Mouse (Mus musculus): Measurements from ENCODE around the gene Ankrd7. TPM values are rescaled to one million over a fixed set of nuclear protein-coding genes. Genes with fewer than 3 reads are reported as not detected.
A peak's percentile ranks its signal among the peaks of the same experiment; 100 is the strongest.
"Not testable (repeated sequence)": the region's sequence is repeated elsewhere in the genome, so short reads cannot be mapped to it uniquely, and the experiment has no call there.

The Ankrd7 gene
- polyA plus RNA-seq (2015; fragmentation: Nextera tagmentation; extraction: Ambion mirVana) = 0.12 TPM in 1 of 2 replicates, not detected in the other

DNA sequence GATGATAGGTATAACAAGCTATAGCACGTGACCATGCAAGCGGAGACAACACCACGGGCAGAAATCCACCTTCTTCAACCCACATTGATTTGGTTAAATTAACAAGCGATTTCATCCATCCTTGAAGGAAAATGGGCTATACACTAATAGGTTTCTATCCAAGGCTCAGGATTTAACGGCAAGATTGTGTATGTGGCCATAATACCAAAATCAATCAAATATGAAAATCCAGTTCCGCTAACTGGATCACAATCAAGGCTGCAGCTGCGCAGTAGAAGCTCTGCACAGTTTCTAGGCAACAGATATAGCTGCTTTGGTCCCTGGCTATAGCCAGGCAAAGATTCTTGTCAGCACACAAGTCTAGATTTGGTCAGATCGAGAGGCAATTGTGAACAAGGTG, at the start of gene Ankrd7:
Gene Ankrd7 (plus strand): TSS at position 301 of the 400 bp plus-strand sequence.
- no peak for DNase-seq (ENCODE audit: low spot score)

DNA sequence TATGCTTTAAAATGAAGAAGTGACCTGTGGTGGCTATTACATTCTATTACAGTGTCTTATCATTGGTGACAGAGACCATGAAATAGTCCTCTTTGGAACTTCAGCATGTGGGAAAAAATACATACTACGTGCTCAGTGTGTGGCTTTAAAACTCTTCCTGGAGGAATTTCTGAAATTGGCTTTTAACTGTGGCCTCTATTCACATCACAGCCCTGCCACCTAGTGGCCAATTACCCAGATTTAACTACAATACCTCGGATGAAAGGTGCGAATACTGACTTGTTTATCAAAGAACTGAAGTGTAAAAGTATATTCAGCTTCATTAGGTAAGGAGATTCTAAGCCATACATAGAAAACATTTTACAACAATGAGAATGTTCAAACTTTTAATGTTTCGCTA, 46.8 kb upstream of the Ankrd7 start:
- DNase-seq (ENCODE audit: low spot score) = peak; percentile 19

GRCm38 (mm10) chr6:18820246-18820645, 45.9 kb upstream of the Ankrd7 start:
- DNase-seq (ENCODE audit: low spot score) = no peak

- no peak for DNase-seq (ENCODE audit: low spot score)
Measured at GRCm38 (mm10) chr6:18822812-18823211, 43.3 kb upstream of the Ankrd7 start.

- DNase-seq (ENCODE audit: low spot score) = no peak
Measured at GRCm38 (mm10) chr6:18832958-18833357, 33.2 kb upstream of the Ankrd7 start.

DNA sequence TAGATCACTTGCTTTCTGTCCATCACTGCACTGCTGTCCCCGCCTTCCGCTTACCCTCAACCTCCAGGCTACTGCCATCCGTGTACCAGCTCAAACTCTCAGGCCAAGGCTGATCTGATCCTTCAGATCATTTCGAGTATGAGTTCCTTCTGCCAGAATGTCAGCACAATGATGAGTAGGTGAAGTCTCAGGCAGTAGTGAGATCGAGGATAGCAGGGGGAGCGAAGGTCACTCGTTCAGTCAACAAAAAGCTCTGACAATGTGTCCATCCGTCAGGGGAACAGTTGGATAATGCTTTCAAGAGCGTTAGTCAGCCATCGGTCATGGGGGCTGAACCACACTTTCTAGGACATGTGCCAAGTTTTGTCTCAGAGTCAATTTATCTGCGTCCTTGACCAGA, 21.6 kb upstream of the Ankrd7 start:
- DNase-seq (ENCODE audit: low spot score) = not testable (repeated sequence)

- DNase-seq (ENCODE audit: low spot score) = not testable (repeated sequence)
Measured at GRCm38 (mm10) chr6:18845571-18845970, 20.5 kb upstream of the Ankrd7 start.

DNA sequence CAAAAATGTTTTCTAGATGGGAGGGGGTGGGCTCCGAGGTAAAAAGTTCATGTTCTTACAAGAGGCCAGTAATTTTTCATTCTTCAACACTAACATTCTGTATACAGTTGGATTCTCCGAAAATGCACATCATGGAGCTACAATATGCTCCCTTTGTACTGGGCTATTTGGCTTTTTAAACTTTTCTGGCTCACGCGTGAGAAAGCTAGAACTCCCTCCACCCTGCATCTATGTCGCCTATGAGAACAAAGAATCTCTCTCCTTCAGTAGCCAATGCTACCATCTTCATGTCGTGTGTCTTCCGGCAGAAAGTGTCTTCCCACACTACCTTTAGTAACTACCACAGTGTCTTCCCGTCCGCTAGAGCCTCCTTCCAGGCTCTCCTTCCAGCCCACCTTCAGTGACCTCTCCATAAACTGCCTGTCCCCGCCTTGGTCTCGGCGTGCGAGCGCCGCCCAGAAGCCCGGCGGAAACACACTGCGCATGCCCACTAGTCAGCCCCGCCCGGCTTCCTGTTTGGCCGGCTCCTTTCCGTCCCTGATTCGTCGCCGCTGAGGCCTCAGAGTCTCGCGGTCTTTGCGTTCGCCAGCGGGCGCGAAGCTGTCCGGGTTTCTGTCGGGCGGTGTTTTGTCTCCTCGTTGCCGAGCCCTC, 17.9 kb upstream of the Ankrd7 start, which contains the start of gene Lsm8:
Gene Lsm8 (plus strand): TSS at position 529 of the 651 bp plus-strand sequence.
- peak; percentile 97 for DNase-seq (ENCODE audit: low spot score)

DNA sequence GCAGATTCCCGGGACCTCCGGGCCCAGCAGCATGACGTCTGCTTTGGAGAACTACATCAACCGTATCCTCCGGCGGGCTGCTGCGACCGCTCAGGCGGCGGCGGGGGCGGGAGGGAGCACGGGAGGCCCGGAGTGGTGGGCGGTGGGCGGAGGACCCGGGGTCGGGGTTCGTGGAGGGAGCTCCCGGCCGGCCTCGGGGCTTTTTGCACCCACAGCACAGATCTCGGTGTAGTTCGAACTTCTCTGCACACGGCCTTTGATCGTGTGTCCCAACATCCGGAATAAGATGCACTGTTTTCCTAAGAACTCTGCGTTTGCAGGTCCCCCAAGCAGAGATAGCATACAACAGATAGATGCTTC, 17.4 kb upstream of the Ankrd7 start:
- DNase-seq (ENCODE audit: low spot score) = no peak

- DNase-seq (ENCODE audit: low spot score) = no peak
Measured at GRCm38 (mm10) chr6:18855323-18855722, 10.8 kb upstream of the Ankrd7 start.

DNA sequence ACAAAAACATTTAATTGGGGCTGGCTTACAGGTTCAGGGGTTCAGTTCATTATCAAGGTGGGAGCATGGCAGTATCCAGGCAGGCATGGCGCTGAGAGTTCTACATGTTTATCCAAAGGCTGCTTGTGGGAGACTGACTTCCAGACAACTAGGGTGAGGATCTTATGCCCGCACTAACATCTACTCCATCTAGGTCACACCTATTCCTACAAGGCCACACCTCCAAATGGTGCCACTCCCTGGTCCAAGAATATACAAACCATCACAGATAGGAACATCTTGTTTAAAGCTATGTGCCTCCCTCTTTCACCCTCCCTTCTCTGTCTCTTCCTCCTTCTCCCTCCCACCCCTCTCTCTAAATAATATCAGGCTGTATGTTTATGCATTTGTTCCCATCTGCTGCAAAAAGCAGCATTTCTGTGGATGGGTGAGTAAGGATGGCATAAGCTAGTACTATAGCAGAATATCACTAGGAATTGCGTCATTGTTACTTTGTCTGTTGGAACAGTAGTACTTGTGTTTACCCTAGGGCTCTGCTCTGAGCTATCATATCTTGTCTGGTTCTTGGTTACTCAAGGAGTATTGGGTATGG, 9.5 kb upstream of the Ankrd7 start:
- DNase-seq (ENCODE audit: low spot score) = no peak

DNA sequence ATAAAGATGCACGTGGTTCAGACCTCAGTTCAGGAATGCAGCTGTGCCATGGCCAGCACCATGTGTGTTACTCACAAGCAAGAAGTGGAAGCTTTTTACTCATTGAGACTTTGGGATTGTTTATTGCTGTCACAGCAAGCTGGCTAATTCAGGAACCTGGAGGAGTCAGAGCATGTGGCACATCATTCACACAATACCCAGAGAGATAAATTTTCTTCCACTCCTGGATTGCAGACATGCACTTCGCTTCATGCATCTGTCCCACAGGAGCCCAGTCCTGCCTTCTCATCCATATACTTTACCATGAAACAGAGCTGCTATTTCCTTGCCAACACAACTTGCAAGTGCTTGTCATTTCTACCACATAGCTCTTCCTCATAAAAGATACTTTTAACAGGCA, 22.9 kb downstream of the Ankrd7 start:
- DNase-seq (ENCODE audit: low spot score) = no peak

DNA sequence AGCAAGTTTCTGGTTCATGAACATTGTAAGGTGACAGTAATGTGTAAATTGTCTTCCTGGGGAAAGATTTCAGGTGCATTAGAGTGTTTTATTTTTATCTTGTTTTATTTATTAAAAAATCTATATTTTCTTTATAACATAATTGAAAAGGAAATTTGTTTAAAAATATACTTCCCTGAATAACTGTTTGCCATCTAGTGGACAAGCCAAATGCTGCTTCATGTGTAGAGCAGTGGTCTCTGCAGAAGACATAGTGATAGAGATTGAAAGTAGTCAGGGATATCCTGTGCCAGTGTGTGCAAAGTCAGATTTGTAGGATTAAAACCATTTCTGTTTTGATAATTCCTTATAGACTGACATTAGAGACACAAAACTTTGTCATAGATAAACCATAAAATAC, 28.0 kb downstream of the Ankrd7 start:
- DNase-seq (ENCODE audit: low spot score) = no peak

- no peak for DNase-seq (ENCODE audit: low spot score)
Measured at GRCm38 (mm10) chr6:18907173-18907572, 41.1 kb downstream of the Ankrd7 start.

- no peak for DNase-seq (ENCODE audit: low spot score)
Measured at GRCm38 (mm10) chr6:18913179-18913578, 47.1 kb downstream of the Ankrd7 start.

GRCm38 (mm10) chr6:18916021-18916420, 49.9 kb downstream of the Ankrd7 start:
- DNase-seq (ENCODE audit: low spot score) = no peak

- no peak for DNase-seq (ENCODE audit: low spot score)
Measured at GRCm38 (mm10) chr6:18916471-18916870, 50.4 kb downstream of the Ankrd7 start.

Other genes with a start within 250 kb of the Ankrd7 start
- gene Lsm8, start 17.7 kb upstream of the Ankrd7 start, polyA plus RNA-seq (2015; fragmentation: Nextera tagmentation; extraction: Ambion mirVana) = 250 and 263 TPM in 2 replicates